Mouse (Mus musculus) cortical plate, adult 2 months (tissue): ENCODE measurements at regions not wholly inside any gene's neighbourhood (a gene's known extent, or its start where the extent isn't known, plus 50 kb on each side); places are given as distances from the start of the nearest gene placed in this dataset.

Experiments
- CTCF ChIP-seq: fragments of 200-500 bp; IDR thresholded peaks from 2 replicates; pipeline ENCODE4 v1.5.1; 2011; ENCODE audit warnings: mild to moderate bottlenecking, control low read depth, low read length; ENCODE audit not compliant: insufficient read depth; ENCODE audit errors: extremely low read depth
- POLR2A ChIP-seq: fragments of 200-500 bp; IDR thresholded peaks from 2 replicates; pipeline ENCODE4 v1.6.1; 2011; ENCODE audit warnings: mild to moderate bottlenecking, low read length, control low read depth; ENCODE audit not compliant: insufficient read depth; ENCODE audit errors: extremely low read depth

GRCm38 (mm10) chr6:93272206-93272605 lies 328.9 kb upstream of the Adamts9 start:
- TF ChIP-seq CTCF (no peak), POLR2A (no peak)
